In genomic region chr5:64704144-64704543, GRCm38 (mm10) we compare ENCODE assay signal across 9 mouse cellular contexts.
DNase-seq lines count a peak whose midpoint lies in the region; ATAC-seq and TF ChIP-seq lines count a peak whose summit lies in the region.
"Had no signal": no experiment of that assay in that cellular context is flagged by ENCODE, and none has a peak within 500 bp of the region (broad histone marks: within the 10 kb centered on the region; RNA-seq: fewer than 3 reads in every experiment).

No protein-coding gene starts in this region.

- peaks cover 13% of the 10 kb centered on the region for H3K4me1 ChIP-seq in cerebellum, adult 2 months (ENCODE audit: control insufficient read depth, insufficient read depth, low read length)
- peaks cover 31% of the 10 kb centered on the region for H3K4me1 ChIP-seq in heart, embryonic 15.5 days (replicated peaks)
- H3K4me1 ChIP-seq in liver, embryonic 12.5 days, result peaks cover 29% of the 10 kb centered on the region

- ATAC-seq in heart, embryonic 15.5 days (replicated peaks; ENCODE audit: insufficient number of reproducible peaks, insufficient read depth, low FRiP score, low read depth), result no peak
- ATAC-seq in liver, embryonic 12.5 days, result no peak

- no peaks in the 10 kb centered on the region for H3K9me3 ChIP-seq in heart, embryonic 15.5 days (replicated peaks)
- no peaks in the 10 kb centered on the region for H3K9me3 ChIP-seq in liver, embryonic 12.5 days (replicated peaks)
- H3K9me3 ChIP-seq: liver, embryonic 13.5 days had no signal

- no peak overlapping the region for H3K4me2 ChIP-seq in heart, embryonic 15.5 days
- H3K4me2 ChIP-seq in liver, embryonic 12.5 days, result no peak overlapping the region
- H3K4me2 ChIP-seq: liver, embryonic 13.5 days had no signal

- H3K27ac ChIP-seq in cerebellum, adult 2 months (ENCODE audit: insufficient read depth, low read length), result no peak overlapping the region; the same call in 1 of the 2 replicates
- H3K27ac ChIP-seq in heart, embryonic 15.5 days, result peak overlapping the region; percentile 55
- H3K27ac ChIP-seq in liver, embryonic 12.5 days, result no peak overlapping the region
- H3K27ac ChIP-seq: liver, embryonic 13.5 days had no signal

- 6% methylated on average over 7 of the region's 7 CpGs for WGBS in cerebellum, adult 2 months
- WGBS in heart, embryonic 15.5 days, result 37% methylated on average over 7 of the region's 7 CpGs
- WGBS in liver, embryonic 12.5 days (ENCODE audit: insufficient replicate concordance), result 72% methylated on average over 7 of the region's 7 CpGs

- H3K4me3 ChIP-seq in cerebellum, adult 2 months (replicated peaks; ENCODE audit: insufficient read depth, low read depth, low read length), result no peak overlapping the region
- no peak overlapping the region for H3K4me3 ChIP-seq in heart, embryonic 15.5 days
- H3K4me3 ChIP-seq in liver, embryonic 12.5 days, result no peak overlapping the region
- H3K4me3 ChIP-seq: liver, embryonic 13.5 days had no signal

- no peak for TF ChIP-seq POLR2A in cerebellum, adult 2 months (IDR thresholded peaks at IDR 0.05; ENCODE audit: borderline replicate concordance, insufficient read depth, low read length)

- H3K36me3 ChIP-seq in heart, embryonic 15.5 days, result no peaks in the 10 kb centered on the region
- H3K36me3 ChIP-seq in liver, embryonic 12.5 days, result no peaks in the 10 kb centered on the region
- H3K36me3 ChIP-seq: liver, embryonic 13.5 days had no signal

- no peaks in the 10 kb centered on the region for H3K27me3 ChIP-seq in cerebellum, adult 2 months (ENCODE audit: control insufficient read depth, insufficient read depth, low read length)
- H3K27me3 ChIP-seq in heart, embryonic 15.5 days, result no peaks in the 10 kb centered on the region
- peaks cover 3% of the 10 kb centered on the region; the same call in 1 of the 2 replicates for H3K27me3 ChIP-seq in liver, embryonic 12.5 days (replicated peaks)
- H3K27me3 ChIP-seq: liver, embryonic 13.5 days had no signal

- peak; percentile 49 for DNase-seq in ovary, adult 18-20 months (ENCODE audit: low spot score)
- no peak for DNase-seq in ovary, postnatal 10 days (ENCODE audit: low spot score)
- DNase-seq in cerebellum, adult 2 months, result peak; percentile 62 to 66
- peak; percentile 59 to 74 for DNase-seq in layer of hippocampus, postnatal 10 days (ENCODE audit: low spot score in 2 of 2)
- peak; percentile 69 to 75 for DNase-seq in right cerebral cortex, postnatal 10 days (ENCODE audit: low spot score in 2 of 2)
- no peak for DNase-seq in thymus, postnatal 14 days
- DNase-seq: liver, embryonic 13.5 days had no signal

- TF ChIP-seq CTCF in cerebellum, adult 2 months (IDR thresholded peaks at IDR 0.05; ENCODE audit: borderline replicate concordance, insufficient read depth, low read depth, low read length), result no peak

- H3K9ac ChIP-seq in heart, embryonic 15.5 days, result no peak overlapping the region
- H3K9ac ChIP-seq in liver, embryonic 12.5 days, result no peak overlapping the region
- H3K9ac ChIP-seq: liver, embryonic 13.5 days had no signal

Comparison
In these comparisons a context has a peak if more than half of its experiments do, and no peak if none do; other contexts are left out.
1. DNase-seq: peak in ovary, adult 18-20 months (single experiment), cerebellum, adult 2 months (2 of 2), layer of hippocampus, postnatal 10 days (2 of 2) and right cerebral cortex, postnatal 10 days (2 of 2); none in ovary, postnatal 10 days (single experiment) and thymus, postnatal 14 days (single experiment).